Mouse (Mus musculus): ENCODE measurements at regions not wholly inside any gene's neighbourhood (a gene's known extent, or its start where the extent isn't known, plus 50 kb on each side); places are given as distances from the start of the nearest gene placed in this dataset.
"Not testable (repeated sequence)": the region's sequence is repeated elsewhere in the genome, so short reads cannot be mapped to it uniquely, and the experiment has no call there.

DNA sequence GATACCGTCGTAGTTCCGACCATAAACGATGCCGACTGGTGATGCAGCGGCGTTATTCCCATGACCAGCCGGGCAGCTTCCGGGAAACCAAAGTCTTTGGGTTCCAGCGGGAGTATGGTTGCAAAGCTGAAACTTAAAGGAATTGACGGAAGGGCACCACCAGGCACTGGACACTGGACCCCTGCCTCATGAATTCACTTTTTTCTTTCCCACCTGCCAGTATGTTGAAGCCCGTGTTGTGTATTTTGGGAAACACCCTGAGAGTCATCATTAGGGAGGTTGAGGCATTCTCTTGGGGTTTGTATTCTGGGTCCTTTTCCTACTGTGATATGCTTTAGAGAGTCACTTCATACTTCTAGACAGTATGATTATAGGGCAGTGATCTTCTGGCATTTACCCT is 197.9 kb downstream of the Samd9l start:
- DNase-seq (ENCODE audit: low spot score in 2 of 2): not testable (repeated sequence)

GRCm38 (mm10) chr6:3201107-3201506 is 198.3 kb downstream of the Samd9l start:
- DNase-seq (ENCODE audit: low spot score in 2 of 2): peak in 1 of 2 experiments; percentile 27

DNA sequence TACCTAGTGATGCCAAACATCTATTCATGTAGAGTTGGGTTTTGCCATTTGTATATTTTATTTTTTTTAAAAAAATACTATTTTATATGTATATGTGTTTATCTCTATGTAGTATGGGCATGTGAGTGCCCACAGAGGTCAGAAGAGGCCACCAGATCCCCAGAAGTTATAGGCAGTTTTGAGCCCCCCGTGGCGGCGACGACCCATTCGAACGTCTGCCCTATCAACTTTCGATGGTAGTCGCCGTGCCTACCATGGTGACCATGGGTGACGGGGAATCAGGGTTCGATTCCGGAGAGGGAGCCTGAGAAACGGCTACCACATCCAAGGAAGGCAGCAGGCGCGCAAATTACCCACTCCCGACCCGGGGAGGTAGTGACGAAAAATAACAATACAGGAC is 198.8 kb downstream of the Samd9l start:
- DNase-seq (ENCODE audit: low spot score in 2 of 2): peak; percentile 73 to 98

DNA sequence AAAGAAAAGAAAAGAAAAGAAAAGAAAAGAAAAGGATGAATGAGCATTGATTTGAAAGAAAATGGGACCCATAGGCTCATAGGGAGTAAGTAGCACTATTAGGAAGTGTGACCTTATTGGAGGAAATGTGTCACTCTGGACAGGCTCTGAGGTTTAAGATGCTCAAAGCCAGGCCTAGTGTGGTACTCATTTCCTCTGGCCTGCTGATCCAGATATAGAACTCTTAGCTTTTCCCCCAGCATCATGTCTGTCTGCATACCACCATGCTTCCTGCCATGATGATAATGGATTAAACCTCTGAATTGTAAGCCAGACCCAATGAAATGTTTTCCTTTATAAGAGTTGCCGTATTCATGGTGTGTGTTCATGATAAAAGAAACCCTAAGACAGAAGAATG is 206.9 kb downstream of the Samd9l start:
- not testable (repeated sequence) for DNase-seq (ENCODE audit: low spot score in 2 of 2)

GRCm38 (mm10) chr6:3191695-3192423 is 207.5 kb downstream of the Samd9l start:
- not testable (repeated sequence) for DNase-seq (ENCODE audit: low spot score in 2 of 2)

GRCm38 (mm10) chr6:3183819-3184199 is 215.6 kb downstream of the Samd9l start:
- peak in 1 of 2 experiments; percentile 93 for DNase-seq (ENCODE audit: low spot score in 2 of 2)

GRCm38 (mm10) chr6:3182889-3183818 is 216.2 kb downstream of the Samd9l start:
- peak; percentile 63 to 85 for DNase-seq (ENCODE audit: low spot score in 2 of 2)

GRCm38 (mm10) chr6:3182424-3182841 is 216.9 kb downstream of the Samd9l start:
- not testable (repeated sequence) for DNase-seq (ENCODE audit: low spot score in 2 of 2)

- not testable (repeated sequence) for DNase-seq (ENCODE audit: low spot score in 2 of 2)
Observed at GRCm38 (mm10) chr6:3179603-3180348, 219.6 kb downstream of the Samd9l start.

DNA sequence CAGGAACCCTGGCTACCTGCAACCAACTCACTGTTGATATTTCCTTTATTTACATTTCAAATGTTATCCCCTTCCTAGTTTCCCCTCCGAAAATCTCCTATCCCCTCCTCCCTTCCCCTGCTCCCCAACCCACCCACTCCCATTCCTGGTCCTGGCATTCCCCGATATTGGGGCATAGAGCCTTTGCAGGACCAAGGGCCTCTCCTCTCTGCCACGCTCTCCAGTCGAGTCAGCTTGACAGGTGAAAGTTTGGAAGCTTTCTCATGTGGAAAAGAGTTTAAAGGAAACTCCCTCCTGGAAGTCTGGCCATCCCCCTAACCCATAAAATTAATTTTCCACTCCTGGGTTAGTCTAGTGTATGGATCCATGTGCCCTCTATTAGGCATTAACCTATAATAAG is 229.9 kb downstream of the Samd9l start:
- DNase-seq (ENCODE audit: low spot score in 2 of 2): not testable (repeated sequence)

GRCm38 (mm10) chr6:3166149-3166548 is 233.2 kb downstream of the Samd9l start:
- DNase-seq (ENCODE audit: low spot score in 2 of 2): not testable (repeated sequence)

DNA sequence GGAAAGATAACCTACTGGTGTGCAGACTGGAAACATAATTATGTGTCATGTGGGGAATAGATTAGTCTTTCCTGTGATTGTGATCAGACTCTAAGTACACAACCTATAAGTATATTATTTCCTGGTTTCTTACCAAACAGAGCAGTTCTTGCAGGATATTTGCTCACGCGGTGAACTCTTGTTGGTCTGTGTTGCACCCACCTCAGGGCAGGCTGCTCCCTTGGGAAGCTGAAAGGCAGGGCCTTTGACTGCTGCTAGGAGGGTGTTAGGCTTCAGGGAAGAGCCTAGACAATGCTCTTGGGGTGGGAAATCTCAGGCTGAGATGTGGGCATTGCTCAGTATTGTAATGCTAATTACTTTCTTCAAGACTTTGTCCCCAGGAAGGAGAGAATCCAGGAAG is 247.5 kb downstream of the Samd9l start:
- not testable (repeated sequence) for DNase-seq (ENCODE audit: low spot score in 2 of 2)

DNA sequence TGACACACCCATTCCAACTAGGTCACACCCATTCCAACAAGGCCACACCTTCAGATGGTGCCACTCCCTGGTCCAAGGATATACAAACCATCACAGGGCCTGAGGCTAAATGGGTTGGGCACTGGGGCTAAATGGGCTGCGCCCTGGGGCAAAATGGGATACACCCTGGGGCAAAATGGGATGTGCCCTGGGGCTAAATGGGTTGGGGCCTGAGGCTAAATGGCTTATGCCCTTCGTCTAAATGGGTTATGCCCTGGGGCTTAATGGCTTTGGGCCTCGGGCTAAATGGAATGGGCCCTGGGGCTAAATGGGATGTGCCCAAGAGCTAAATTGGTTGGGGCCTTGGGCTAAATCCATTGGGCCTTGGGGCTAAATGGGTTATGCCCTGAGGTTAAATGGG is 261.5 kb downstream of the Samd9l start:
- DNase-seq (ENCODE audit: low spot score in 2 of 2): peak in 1 of 2 experiments; percentile 80

DNA sequence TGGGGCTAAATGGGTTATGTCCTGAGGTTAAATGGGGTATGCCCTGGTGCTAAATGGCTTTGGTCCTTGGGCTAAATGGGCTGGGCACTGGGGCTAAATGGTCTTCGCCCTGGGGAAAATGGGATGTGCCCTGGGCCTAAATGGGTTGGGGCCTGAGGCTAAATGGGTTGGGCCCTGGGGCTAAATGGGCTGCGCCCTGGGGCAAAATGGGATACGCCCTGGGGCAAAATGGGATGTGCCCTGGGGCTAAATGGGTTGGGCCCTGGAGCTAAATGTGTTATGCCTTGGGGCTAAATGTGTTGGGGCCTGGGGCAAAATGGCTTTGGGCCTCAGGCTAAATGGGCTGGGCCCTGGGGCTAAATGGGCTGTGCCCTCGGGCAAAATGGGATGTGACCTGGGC is 265.6 kb downstream of the Samd9l start:
- DNase-seq (ENCODE audit: low spot score in 2 of 2): peak in 1 of 2 experiments; percentile 65

GRCm38 (mm10) chr6:3116296-3116695 is 283.1 kb downstream of the Samd9l start:
- DNase-seq (ENCODE audit: low spot score in 2 of 2): not testable (repeated sequence)

Data from urinary bladder, postnatal 4 days (tissue).